Mouse (Mus musculus) kidney, postnatal 0 days (tissue): Measurements from ENCODE around the gene Tmem270. TPM values are rescaled to one million over a fixed set of nuclear protein-coding genes. Genes with fewer than 3 reads are reported as not detected.

Source experiments
- ATAC-seq: fragments of 200-750 bp; cut with Nextera tagmentation; replicated peaks from 2 replicates; pipeline ENCODE4 v1.8.0; 2017; ENCODE audit warnings: low read depth, moderate number of reproducible peaks, moderate TSS enrichment, moderate library complexity; ENCODE audit not compliant: low FRiP score
- DNase-seq: peaks from one replicate; pipeline ENCODE4 v3.0.0-alpha.2; 2016; ENCODE audit warnings: low spot score
- H3K27ac ChIP-seq: fragments of 300-500 bp; sonication (generic); 2 replicates; pipeline ENCODE4 v1.5.1; 2014; ENCODE audit warnings: mild to moderate bottlenecking
- H3K27me3 ChIP-seq: fragments of 300-500 bp; sonication (generic); 2 replicates; pipeline ENCODE4 v1.6.1; 2014; ENCODE audit warnings: low read length, mixed read lengths; ENCODE audit not compliant: insufficient read depth
- H3K36me3 ChIP-seq: fragments of 300-500 bp; sonication (generic); 2 replicates; pipeline ENCODE4 v1.6.1; 2014; ENCODE audit warnings: low read length, mixed read lengths; ENCODE audit not compliant: insufficient read depth
- H3K4me1 ChIP-seq: fragments of 300-500 bp; sonication (generic); replicated peaks from 2 replicates; pipeline ENCODE4 v1.6.1; 2014; ENCODE audit warnings: antibody characterized with exemption, low read length, mixed read lengths; ENCODE audit not compliant: insufficient read depth
- H3K4me2 ChIP-seq: fragments of 300-500 bp; sonication (generic); 2 replicates; pipeline ENCODE4 v1.6.1; 2014; ENCODE audit warnings: mild to moderate bottlenecking, low read length, moderate library complexity, mixed read lengths
- H3K4me3 ChIP-seq: fragments of 300-500 bp; sonication (generic); replicated peaks from 2 replicates; pipeline ENCODE4 v1.5.1; 2014; ENCODE audit warnings: low read depth, low read length
- H3K9ac ChIP-seq: fragments of 300-500 bp; sonication (generic); 2 replicates; pipeline ENCODE4 v1.6.1; 2014; ENCODE audit warnings: low read depth, low read length
- H3K9me3 ChIP-seq: fragments of 300-500 bp; sonication (generic); replicated peaks from 2 replicates; pipeline ENCODE4 v1.6.1; 2016; ENCODE audit warnings: low read length, inconsistent platforms, mixed read lengths
- CTCF ChIP-seq: IDR thresholded peaks from 2 replicates; pipeline ENCODE4 v1.5.1; 2016; ENCODE audit warnings: antibody characterized with exemption, low read depth, mild to moderate bottlenecking, moderate library complexity
- WGBS: fragments of 180-500 bp; shearing (Covaris S2); extraction: QIAGEN DNeasy Blood & Tissue Kit; methylation state at CpG from one replicate; pipeline ENCODE4 v1.1.7; 2014; 5-methylcytosine and 5-hydroxymethylcytosine counted together
- polyA plus RNA-seq: library from polyadenylated mRNA; unstranded; fragments of >200 nt; fragmentation: Nextera tagmentation; extraction: Ambion mirVana; gene quantifications from 2 replicates; pipeline ENCODE4 v1.2.1, GENCODE M21; 2015

Gene Tmem270
- polyA plus RNA-seq, 1 experiment from 2014 or later: not detected

- Histone ChIP-seq H3K4me1 (no peaks in the 10 kb centered on the region), H3K27me3 (no peaks in the 10 kb centered on the region), H3K4me2 (no peak overlapping the region), H3K9ac (no peak overlapping the region), H3K27ac (no peak overlapping the region), H3K36me3 (no peaks in the 10 kb centered on the region), H3K9me3 (no peaks in the 10 kb centered on the region), H3K4me3 (no peak overlapping the region)
- DNase-seq (no peak), ATAC-seq (no peak)
- TF ChIP-seq CTCF: no peak
- WGBS: 83% methylated on average over 3 of the region's 3 CpGs
Measured at GRCm38 (mm10) chr5:134919097-134919496, 12.6 kb upstream of the Tmem270 start.

GRCm38 (mm10) chr5:134918071-134918832 is 11.7 kb upstream of the Tmem270 start:
- Histone ChIP-seq H3K4me1 (no peaks in the 10 kb centered on the region), H3K27me3 (no peaks in the 10 kb centered on the region), H3K4me2 (no peak overlapping the region), H3K27ac (no peak overlapping the region), H3K36me3 (no peaks in the 10 kb centered on the region), H3K9me3 (no peaks in the 10 kb centered on the region), H3K4me3 (no peak overlapping the region), H3K9ac (no peak overlapping the region)
- ATAC-seq (peak; percentile 49), DNase-seq (peak; percentile 78)
- peak; percentile 83 for TF ChIP-seq CTCF
- WGBS: 48% methylated on average over 16 of the region's 16 CpGs

GRCm38 (mm10) chr5:134915311-134915710 is 8.8 kb upstream of the Tmem270 start, which contains the start of gene Cldn13:
Gene Cldn13, minus strand, starts transcription at chr5:134915526.
- no peaks in the 10 kb centered on the region for H3K9me3 ChIP-seq
- DNase-seq (no peak), ATAC-seq (no peak)
- no peaks in the 10 kb centered on the region for H3K27me3 ChIP-seq
- H3K4me3 ChIP-seq: no peak within 1 kb of the TSS
- H3K4me1 ChIP-seq: no peaks in the 10 kb centered on the region
- 84% methylated on average over 8 of the region's 8 CpGs for WGBS
- no peak within 1 kb of the TSS for H3K4me2 ChIP-seq
- no peak for TF ChIP-seq CTCF
- H3K27ac ChIP-seq: no peak within 1 kb of the TSS
- H3K36me3 ChIP-seq: no peaks in the 10 kb centered on the region
- no peak within 1 kb of the TSS for H3K9ac ChIP-seq

GRCm38 (mm10) chr5:134914510-134914909 is 8.0 kb upstream of the Tmem270 start:
- H3K27me3 ChIP-seq: no peaks in the 10 kb centered on the region
- no peak for TF ChIP-seq CTCF
- DNase-seq (no peak), ATAC-seq (no peak)
- no peaks in the 10 kb centered on the region for H3K36me3 ChIP-seq
- H3K4me2 ChIP-seq: no peak overlapping the region
- H3K4me3 ChIP-seq: no peak overlapping the region
- H3K4me1 ChIP-seq: no peaks in the 10 kb centered on the region
- H3K27ac ChIP-seq: no peak overlapping the region
- no peaks in the 10 kb centered on the region for H3K9me3 ChIP-seq
- H3K9ac ChIP-seq: no peak overlapping the region
- WGBS: 88% methylated on average over 8 of the region's 8 CpGs

GRCm38 (mm10) chr5:134913753-134914152 is 7.2 kb upstream of the Tmem270 start:
- Histone ChIP-seq H3K36me3 (no peaks in the 10 kb centered on the region), H3K4me3 (no peak overlapping the region), H3K27me3 (no peaks in the 10 kb centered on the region), H3K27ac (no peak overlapping the region), H3K4me2 (no peak overlapping the region), H3K9me3 (no peaks in the 10 kb centered on the region), H3K9ac (no peak overlapping the region), H3K4me1 (no peaks in the 10 kb centered on the region)
- TF ChIP-seq CTCF: no peak
- WGBS: 85% methylated on average over 4 of the region's 4 CpGs
- no peak for DNase-seq
- ATAC-seq: no peak

GRCm38 (mm10) chr5:134913352-134913751 is 6.8 kb upstream of the Tmem270 start:
- Histone ChIP-seq H3K27me3 (no peaks in the 10 kb centered on the region), H3K9me3 (no peaks in the 10 kb centered on the region), H3K4me2 (no peak overlapping the region), H3K27ac (no peak overlapping the region), H3K9ac (no peak overlapping the region), H3K36me3 (no peaks in the 10 kb centered on the region), H3K4me3 (no peak overlapping the region), H3K4me1 (no peaks in the 10 kb centered on the region)
- 78% methylated on average over 3 of the region's 3 CpGs for WGBS
- no peak for ATAC-seq
- no peak for TF ChIP-seq CTCF
- DNase-seq: no peak
